Mouse (Mus musculus): ENCODE measurements around the gene Car9. TPM values are rescaled to one million over a fixed set of nuclear protein-coding genes. Genes with fewer than 3 reads are reported as not detected.

The Car9 gene
- polyA plus RNA-seq, 1 experiment from 2014 or later = 0.07 TPM

- no peak for ATAC-seq (ENCODE audit: low FRiP score)
- peak overlapping the region; percentile 98 for H3K27ac ChIP-seq (ENCODE audit: low read depth, low read length)
- H3K9ac ChIP-seq (ENCODE audit: low read length) = peak overlapping the region; percentile 96
- 3% methylated on average over 16 of the region's 16 CpGs for WGBS
- peaks cover 2% of the 10 kb centered on the region; the same call in 1 of the 2 replicates for H3K36me3 ChIP-seq (ENCODE audit: control insufficient read depth, insufficient read depth, low read length)
- peaks cover 33% of the 10 kb centered on the region for H3K4me1 ChIP-seq (ENCODE audit: control insufficient read depth, insufficient read depth, low read length)
- no peaks in the 10 kb centered on the region for H3K27me3 ChIP-seq (ENCODE audit: control insufficient read depth, insufficient read depth, low read length)
- no peaks in the 10 kb centered on the region for H3K9me3 ChIP-seq (ENCODE audit: control insufficient read depth, low read length)
- H3K4me3 ChIP-seq (ENCODE audit: low read depth, low read length) = peak overlapping the region; percentile 91
- peak overlapping the region; percentile 70 for H3K4me2 ChIP-seq
- no peak for DNase-seq (ENCODE audit: low spot score, missing footprints)
Measured at GRCm38 (mm10) chr4:43561436-43561996, 54.8 kb downstream of the Car9 start.

- H3K27me3 ChIP-seq (ENCODE audit: control insufficient read depth, insufficient read depth, low read length) = no peaks in the 10 kb centered on the region
- ATAC-seq (ENCODE audit: low FRiP score) = peak; percentile 95
- WGBS = 0% methylated on average over 62 of the region's 62 CpGs
- peaks cover 33% of the 10 kb centered on the region for H3K4me1 ChIP-seq (ENCODE audit: control insufficient read depth, insufficient read depth, low read length)
- peak within 1 kb of the TSS; percentile 91 for H3K4me3 ChIP-seq (ENCODE audit: low read depth, low read length)
- peak; percentile 99 for DNase-seq (ENCODE audit: low spot score, missing footprints)
- no peaks in the 10 kb centered on the region for H3K9me3 ChIP-seq (ENCODE audit: control insufficient read depth, low read length)
- H3K27ac ChIP-seq (ENCODE audit: low read depth, low read length) = peak within 1 kb of the TSS; percentile 98
- peak within 1 kb of the TSS; percentile 96 for H3K9ac ChIP-seq (ENCODE audit: low read length)
- peak within 1 kb of the TSS; percentile 70 for H3K4me2 ChIP-seq
- peaks cover 6% of the 10 kb centered on the region for H3K36me3 ChIP-seq (ENCODE audit: control insufficient read depth, insufficient read depth, low read length)
Measured at GRCm38 (mm10) chr4:43561997-43562768, 55.4 kb downstream of the Car9 start, which contains the start of the genes Creb3 and Tln1. Creb3 (plus strand) TSS chr4:43562332. Tln1 (minus strand) TSS chr4:43562691.

DNA sequence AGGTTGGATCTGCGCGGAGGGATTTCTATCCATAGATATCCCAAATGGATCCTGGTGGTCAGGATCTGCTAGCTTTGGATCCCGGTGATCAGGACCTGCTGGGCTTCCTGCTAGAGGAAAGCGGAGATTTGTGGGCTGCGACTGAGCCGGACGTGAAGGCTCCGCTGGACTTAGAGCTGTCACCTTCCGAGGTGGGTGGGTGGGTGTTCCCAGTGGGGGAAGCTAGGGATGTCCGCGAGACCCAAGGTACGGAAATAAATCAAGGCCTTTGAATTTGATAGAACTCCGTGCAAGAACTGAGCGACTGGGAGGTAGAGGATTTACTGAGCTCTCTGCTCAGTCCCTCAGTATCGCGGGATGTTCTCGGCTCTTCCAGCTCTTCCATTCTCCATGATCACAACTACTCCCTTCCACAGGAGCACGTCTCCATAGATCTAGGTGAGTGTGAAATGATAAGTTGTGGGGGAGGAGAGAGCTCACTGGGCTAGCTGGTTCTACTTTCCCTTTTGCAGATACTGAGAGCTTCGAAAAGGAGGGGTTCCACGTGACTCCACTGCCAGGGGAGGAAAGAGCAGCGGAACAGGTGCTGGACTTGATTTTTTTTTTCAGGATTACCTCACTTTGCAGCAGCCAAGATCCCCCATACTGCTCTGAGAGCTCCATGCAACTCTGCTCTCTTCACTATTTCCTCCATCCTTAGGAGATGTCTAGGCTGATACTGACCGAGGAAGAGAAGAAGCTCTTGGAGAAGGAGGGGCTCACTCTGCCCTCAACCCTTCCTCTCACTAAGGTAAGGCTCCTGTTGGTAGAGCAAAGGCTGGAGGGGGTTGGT is 56.2 kb downstream of the Car9 start:
- 7% methylated on average over 22 of the region's 22 CpGs for WGBS
- peak overlapping the region; percentile 70 for H3K4me2 ChIP-seq
- peak overlapping the region; percentile 91 for H3K4me3 ChIP-seq (ENCODE audit: low read depth, low read length)
- H3K27ac ChIP-seq (ENCODE audit: low read depth, low read length) = no peak overlapping the region
- peaks cover 14% of the 10 kb centered on the region for H3K36me3 ChIP-seq (ENCODE audit: control insufficient read depth, insufficient read depth, low read length)
- H3K4me1 ChIP-seq (ENCODE audit: control insufficient read depth, insufficient read depth, low read length) = peaks cover 31% of the 10 kb centered on the region
- DNase-seq (ENCODE audit: low spot score, missing footprints) (no peak), ATAC-seq (ENCODE audit: low FRiP score) (peak; percentile 27; the same call in 1 of the 2 replicates)
- H3K9ac ChIP-seq (ENCODE audit: low read length) = peak overlapping the region; percentile 96
- H3K9me3 ChIP-seq (ENCODE audit: control insufficient read depth, low read length) = no peaks in the 10 kb centered on the region
- H3K27me3 ChIP-seq (ENCODE audit: control insufficient read depth, insufficient read depth, low read length) = no peaks in the 10 kb centered on the region

Other genes with a start within 250 kb of the Car9 start
- 0.30 and 0.70 TPM in 2 replicates for gene Atp8b5, start 239.8 kb upstream of the Car9 start, polyA plus RNA-seq (2014; fragmentation: Nextera tagmentation; extraction: Ambion mirVana)
- gene Rusc2, start 125.0 kb upstream of the Car9 start, polyA plus RNA-seq (2014; fragmentation: Nextera tagmentation; extraction: Ambion mirVana) = 13.7 TPM in 2 replicates
- gene Fam166b, start 77.8 kb upstream of the Car9 start, polyA plus RNA-seq (2014; fragmentation: Nextera tagmentation; extraction: Ambion mirVana) = 0.54 and 0.59 TPM in 2 replicates
- 7.2 and 7.3 TPM in 2 replicates for gene Tesk1, start 65.0 kb upstream of the Car9 start, polyA plus RNA-seq (2014; fragmentation: Nextera tagmentation; extraction: Ambion mirVana)
- gene Cd72, start 52.3 kb upstream of the Car9 start, polyA plus RNA-seq (2014; fragmentation: Nextera tagmentation; extraction: Ambion mirVana) = 2.9 and 3.4 TPM in 2 replicates
- gene Sit1, start 23.2 kb upstream of the Car9 start, polyA plus RNA-seq (2014; fragmentation: Nextera tagmentation; extraction: Ambion mirVana) = not detected in 2 replicates
- 45.8 and 48.8 TPM in 2 replicates for gene Ccdc107, start 14.1 kb upstream of the Car9 start, polyA plus RNA-seq (2014; fragmentation: Nextera tagmentation; extraction: Ambion mirVana)
- gene Arhgef39, start 7.3 kb upstream of the Car9 start, polyA plus RNA-seq (2014; fragmentation: Nextera tagmentation; extraction: Ambion mirVana) = 32.4 and 40.2 TPM in 2 replicates
- gene Tpm2, start 16.8 kb downstream of the Car9 start, polyA plus RNA-seq (2014; fragmentation: Nextera tagmentation; extraction: Ambion mirVana) = 44.0 and 51.8 TPM in 2 replicates
- 46.4 and 54.5 TPM in 2 replicates for gene Creb3, start 55.4 kb downstream of the Car9 start, polyA plus RNA-seq (2014; fragmentation: Nextera tagmentation; extraction: Ambion mirVana)
- gene Tln1, start 55.7 kb downstream of the Car9 start, polyA plus RNA-seq (2014; fragmentation: Nextera tagmentation; extraction: Ambion mirVana) = 38.4 and 40.4 TPM in 2 replicates
- 22.0 and 25.2 TPM in 2 replicates for gene Rgp1, start 71.7 kb downstream of the Car9 start, polyA plus RNA-seq (2014; fragmentation: Nextera tagmentation; extraction: Ambion mirVana)
- 24.5 and 26.1 TPM in 2 replicates for gene Gba2, start 71.9 kb downstream of the Car9 start, polyA plus RNA-seq (2014; fragmentation: Nextera tagmentation; extraction: Ambion mirVana)
- gene Msmp, start 77.5 kb downstream of the Car9 start, polyA plus RNA-seq (2014; fragmentation: Nextera tagmentation; extraction: Ambion mirVana) = 0.63 TPM in 1 of 2 replicates, not detected in the other
- 14.0 and 15.5 TPM in 2 replicates for gene Npr2, start 125.0 kb downstream of the Car9 start, polyA plus RNA-seq (2014; fragmentation: Nextera tagmentation; extraction: Ambion mirVana)
- 2.9 and 3.4 TPM in 2 replicates for gene Spag8, start 146.6 kb downstream of the Car9 start, polyA plus RNA-seq (2014; fragmentation: Nextera tagmentation; extraction: Ambion mirVana)
- 70.0 and 72.9 TPM in 2 replicates for gene Hint2, start 149.5 kb downstream of the Car9 start, polyA plus RNA-seq (2014; fragmentation: Nextera tagmentation; extraction: Ambion mirVana)
- 4.4 and 4.5 TPM in 2 replicates for gene Tmem8b, start 162.0 kb downstream of the Car9 start, polyA plus RNA-seq (2014; fragmentation: Nextera tagmentation; extraction: Ambion mirVana)
- gene Fam221b, start 162.2 kb downstream of the Car9 start, polyA plus RNA-seq (2014; fragmentation: Nextera tagmentation; extraction: Ambion mirVana) = 2.4 and 2.5 TPM in 2 replicates
- gene Olfr70, start 193.8 kb downstream of the Car9 start, polyA plus RNA-seq (2014; fragmentation: Nextera tagmentation; extraction: Ambion mirVana) = not detected in 2 replicates
- gene Olfr71, start 203.3 kb downstream of the Car9 start, polyA plus RNA-seq (2014; fragmentation: Nextera tagmentation; extraction: Ambion mirVana) = not detected in 2 replicates
- gene Hrct1, start 220.2 kb downstream of the Car9 start, polyA plus RNA-seq (2014; fragmentation: Nextera tagmentation; extraction: Ambion mirVana) = 0.11 and 0.25 TPM in 2 replicates
- 0.04 TPM in 1 of 2 replicates, not detected in the other for gene Spaar, start 223.1 kb downstream of the Car9 start, polyA plus RNA-seq (2014; fragmentation: Nextera tagmentation; extraction: Ambion mirVana)

All from midbrain, embryonic 11.5 days (tissue).